11 mouse cellular contexts compared by ENCODE assay signal in genomic region chr2:71025576-71026315, GRCm38 (mm10). TPM values are rescaled to one million over a fixed set of nuclear protein-coding genes. Genes with fewer than 3 reads are reported as not detected.
DNase-seq lines count a peak whose midpoint lies in the region; ATAC-seq lines count a peak whose summit lies in the region.
"Had no signal": no experiment of that assay in that cellular context is flagged by ENCODE, and none has a peak within 500 bp of the region (broad histone marks: within the 10 kb centered on the region; RNA-seq: fewer than 3 reads in every experiment).

No protein-coding gene starts in this region.

- H3K9ac ChIP-seq in heart, embryonic 15.5 days: no peak overlapping the region
- H3K9ac ChIP-seq in embryonic facial prominence, embryonic 12.5 days: no peak overlapping the region
- no peak overlapping the region for H3K9ac ChIP-seq in limb, embryonic 13.5 days
- H3K9ac ChIP-seq: liver, postnatal 0 days; neural tube, embryonic 15.5 days had no signal

- intact Hi-C loops in heart, postnatal 10 days (cut with DNase I): no loop called here

- no peak overlapping the region for H3K4me3 ChIP-seq in heart, embryonic 15.5 days
- H3K4me3 ChIP-seq in embryonic facial prominence, embryonic 12.5 days: no peak overlapping the region
- H3K4me3 ChIP-seq in limb, embryonic 13.5 days: no peak overlapping the region
- H3K4me3 ChIP-seq: neural tube, embryonic 15.5 days had no signal

- DNase-seq in heart, postnatal 10 days: no peak
- peak; percentile 89 for DNase-seq in kidney, adult 9 months
- DNase-seq in cerebellum, postnatal 4 days (ENCODE audit: low spot score in 2 of 2): no peak
- DNase-seq in urinary bladder, adult 18-20 months (ENCODE audit: low spot score in 2 of 2): no peak
- DNase-seq: cerebellum, adult 9-11 months; liver, postnatal 0 days had no signal

- 40% methylated on average over 12 of the region's 12 CpGs for WGBS in heart, embryonic 15.5 days
- WGBS in embryonic facial prominence, embryonic 12.5 days: 32% methylated on average over 12 of the region's 12 CpGs
- 21% methylated on average over 12 of the region's 12 CpGs for WGBS in limb, embryonic 13.5 days

- peak overlapping the region; percentile 5; the same call in 1 of the 2 replicates for H3K27ac ChIP-seq in heart, embryonic 15.5 days
- H3K27ac ChIP-seq in embryonic facial prominence, embryonic 12.5 days: peak overlapping the region; percentile 30; the same call in 1 of the 2 replicates
- H3K27ac ChIP-seq in limb, embryonic 13.5 days: peak overlapping the region; percentile 52; the same call in 1 of the 2 replicates
- H3K27ac ChIP-seq: neural tube, embryonic 15.5 days had no signal

- no peak overlapping the region for H3K4me2 ChIP-seq in heart, embryonic 15.5 days
- 0 out of 2 replicates have a peak overlapping the region, but pooled peaks have one; percentile 1 for H3K4me2 ChIP-seq in embryonic facial prominence, embryonic 12.5 days (replicated peaks)
- H3K4me2 ChIP-seq in limb, embryonic 13.5 days (replicated peaks): peak overlapping the region; percentile 45
- H3K4me2 ChIP-seq: neural tube, embryonic 15.5 days had no signal

- H3K9me3 ChIP-seq in heart, embryonic 15.5 days (replicated peaks): no peaks in the 10 kb centered on the region
- no peaks in the 10 kb centered on the region for H3K9me3 ChIP-seq in embryonic facial prominence, embryonic 12.5 days
- H3K9me3 ChIP-seq in limb, embryonic 13.5 days: no peaks in the 10 kb centered on the region
- H3K9me3 ChIP-seq: neural tube, embryonic 15.5 days had no signal

- no peaks in the 10 kb centered on the region for H3K36me3 ChIP-seq in heart, embryonic 15.5 days
- H3K36me3 ChIP-seq in embryonic facial prominence, embryonic 12.5 days: no peaks in the 10 kb centered on the region
- H3K36me3 ChIP-seq in limb, embryonic 13.5 days: no peaks in the 10 kb centered on the region
- H3K36me3 ChIP-seq: neural tube, embryonic 15.5 days had no signal

- no peak for ATAC-seq in heart, embryonic 15.5 days (replicated peaks; ENCODE audit: insufficient number of reproducible peaks, insufficient read depth, low FRiP score, low read depth)
- ATAC-seq in embryonic facial prominence, embryonic 12.5 days (ENCODE audit: insufficient number of reproducible peaks, insufficient read depth, low FRiP score, low TSS enrichment): no peak
- ATAC-seq in limb, embryonic 13.5 days (ENCODE audit: low FRiP score, low read depth): no peak
- ATAC-seq: forebrain, embryonic 16.5 days had no signal

- H3K27me3 ChIP-seq in heart, embryonic 15.5 days: no peaks in the 10 kb centered on the region
- H3K27me3 ChIP-seq in embryonic facial prominence, embryonic 12.5 days: no peaks in the 10 kb centered on the region
- no peaks in the 10 kb centered on the region for H3K27me3 ChIP-seq in limb, embryonic 13.5 days
- H3K27me3 ChIP-seq: neural tube, embryonic 15.5 days had no signal

- peaks cover 9% of the 10 kb centered on the region for H3K4me1 ChIP-seq in heart, embryonic 15.5 days (replicated peaks)
- 0 out of 2 replicates have a peak, but pooled peaks cover 10% of the 10 kb centered on the region for H3K4me1 ChIP-seq in embryonic facial prominence, embryonic 12.5 days
- H3K4me1 ChIP-seq in limb, embryonic 13.5 days: peaks cover 19% of the 10 kb centered on the region
- H3K4me1 ChIP-seq: neural tube, embryonic 15.5 days had no signal

RNA-seq across cellular contexts. Expression of gene Dcaf17, which starts 29.4 kb away (rescaled TPM):
- 18.5 and 20.0 TPM in 2 replicates for polyA plus RNA-seq in heart, embryonic 15.5 days (2015; fragmentation: Nextera tagmentation; extraction: Ambion mirVana)
- 1 to 10 TPM; 6.0 to 6.9 TPM for total RNA-seq in heart, postnatal 10 days (2021)
- 29.6 and 31.8 TPM in 2 replicates for polyA plus RNA-seq in embryonic facial prominence, embryonic 12.5 days (2016; fragmentation: Nextera tagmentation; extraction: Ambion mirVana)
- 26.7 and 30.5 TPM in 2 replicates for polyA plus RNA-seq in limb, embryonic 13.5 days (2015; fragmentation: Nextera tagmentation; extraction: Ambion mirVana)

RNA-seq across cellular contexts. Expression of gene Mettl8, which starts 29.6 kb away (rescaled TPM):
- polyA plus RNA-seq in heart, embryonic 15.5 days (2015; fragmentation: Nextera tagmentation; extraction: Ambion mirVana): 9.2 and 13.2 TPM in 2 replicates
- total RNA-seq in heart, postnatal 10 days (2021): 1 to 10 TPM; 4.6 to 5.1 TPM
- 17.9 and 20.0 TPM in 2 replicates for polyA plus RNA-seq in embryonic facial prominence, embryonic 12.5 days (2016; fragmentation: Nextera tagmentation; extraction: Ambion mirVana)
- 14.1 and 14.3 TPM in 2 replicates for polyA plus RNA-seq in limb, embryonic 13.5 days (2015; fragmentation: Nextera tagmentation; extraction: Ambion mirVana)
